Mouse (Mus musculus): ENCODE measurements around the gene Strn.
"Not testable (repeated sequence)": the region's sequence is repeated elsewhere in the genome, so short reads cannot be mapped to it uniquely, and the experiment has no call there.

The Strn gene

DNA sequence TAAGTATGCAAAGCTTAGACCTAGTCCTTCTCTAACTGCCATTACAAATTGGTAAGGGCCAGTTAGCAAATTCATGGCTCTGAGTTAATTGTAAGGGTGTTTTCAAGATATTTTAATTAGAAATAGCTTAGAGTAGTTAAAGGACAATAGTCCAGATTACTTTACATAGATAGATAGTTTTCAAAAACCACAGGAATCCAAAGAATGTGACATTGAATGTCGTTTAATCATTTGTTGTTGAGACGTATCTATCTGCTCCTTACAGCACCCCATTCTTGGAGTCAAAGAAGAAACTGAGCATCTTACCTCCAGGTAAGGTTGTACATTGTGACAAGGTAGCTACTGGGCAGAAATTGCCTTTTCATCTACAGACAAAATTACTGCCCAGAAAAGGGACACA lies 26.7 kb downstream of the Strn start:
- in situ Hi-C loops (cut with MboI, MseI): no loop called here

GRCm38 (mm10) chr17:78708422-78708821 lies 28.6 kb downstream of the Strn start:
- in situ Hi-C loops (cut with MboI, MseI): no loop called here

GRCm38 (mm10) chr17:78702988-78703387 lies 34.0 kb downstream of the Strn start:
- in situ Hi-C loops (cut with MboI, MseI): no loop called here

DNA sequence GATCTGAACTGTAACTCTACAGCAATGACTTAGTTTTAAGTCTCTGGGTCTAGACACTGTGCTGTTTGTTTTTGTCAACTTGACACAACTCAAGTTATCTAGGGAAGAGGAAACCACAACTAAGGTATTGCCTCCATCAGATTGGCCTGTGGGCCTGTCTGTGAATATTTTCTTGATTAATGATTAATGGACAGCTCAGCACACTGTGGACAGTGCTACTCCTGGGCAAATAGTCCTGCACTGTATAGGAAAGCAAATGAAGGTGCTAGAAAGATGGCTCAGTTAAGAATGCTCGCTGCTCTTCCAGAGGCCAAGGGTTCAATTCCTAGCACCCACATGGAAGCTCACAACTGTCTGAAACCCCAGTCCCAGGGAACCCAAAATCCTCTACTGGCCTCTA lies 38.0 kb downstream of the Strn start:
- in situ Hi-C loops (cut with MboI, MseI): no loop called here

- in situ Hi-C loops (cut with MboI, MseI): no loop called here
Measured at GRCm38 (mm10) chr17:78697462-78697861, 39.5 kb downstream of the Strn start.

- in situ Hi-C loops (cut with MboI, MseI): no loop called here
Measured at GRCm38 (mm10) chr17:78696922-78697321, 40.1 kb downstream of the Strn start.

- in situ Hi-C loops (cut with MboI, MseI): not testable (repeated sequence)
Measured at GRCm38 (mm10) chr17:78689231-78689630, 47.8 kb downstream of the Strn start.

DNA sequence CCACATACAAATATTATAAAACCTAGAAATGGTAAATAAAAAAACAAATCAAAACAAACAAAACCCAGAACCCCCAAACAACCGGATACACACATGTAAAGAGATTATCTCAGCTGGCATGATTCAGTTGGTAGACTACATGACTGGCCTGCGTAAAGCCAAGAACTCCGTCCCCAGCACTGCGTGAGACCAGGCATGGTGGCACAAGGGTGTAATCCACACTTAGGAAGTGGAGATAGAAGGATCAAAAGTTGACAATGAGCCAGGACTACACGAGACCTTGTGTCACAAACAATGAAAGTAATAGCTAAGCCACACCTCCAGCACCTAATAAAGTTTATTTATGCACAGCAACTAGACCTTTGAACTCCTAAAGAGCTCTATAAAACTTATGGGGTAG lies 49.0 kb downstream of the Strn start:
- in situ Hi-C loops (cut with MboI, MseI): no loop called here

- in situ Hi-C loops (cut with MboI, MseI): no loop called here
Measured at GRCm38 (mm10) chr17:78685004-78685403, 52.0 kb downstream of the Strn start.

DNA sequence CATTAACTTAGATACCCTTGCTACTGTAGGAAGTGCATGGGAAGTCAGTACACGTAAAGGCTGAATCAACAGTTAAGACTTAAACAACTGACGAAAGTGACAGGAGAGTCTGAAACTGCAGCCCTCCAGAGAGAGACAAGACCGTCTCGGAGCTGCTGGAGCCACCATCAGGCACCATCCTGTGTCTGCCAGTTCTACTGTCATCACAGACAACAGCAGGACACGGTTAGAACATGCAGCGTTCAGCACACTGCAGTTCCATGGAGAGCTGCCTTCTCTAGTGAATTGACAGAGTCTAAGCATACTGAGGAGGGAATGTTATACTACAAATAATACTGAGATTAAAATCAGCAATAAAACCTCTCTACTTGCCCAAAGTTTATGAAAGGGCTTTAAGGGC lies 54.6 kb downstream of the Strn start:
- in situ Hi-C loops (cut with MboI, MseI): no loop called here

- in situ Hi-C loops (cut with MboI, MseI): no loop called here
Measured at GRCm38 (mm10) chr17:78679503-78679902, 57.5 kb downstream of the Strn start.

GRCm38 (mm10) chr17:78676813-78677212 lies 60.2 kb downstream of the Strn start:
- in situ Hi-C loops (cut with MboI, MseI): no loop called here

GRCm38 (mm10) chr17:78664962-78665545 lies 71.9 kb downstream of the Strn start:
- in situ Hi-C loops (cut with MboI, MseI): no loop called here

- in situ Hi-C loops (cut with MboI, MseI): no loop called here
Measured at GRCm38 (mm10) chr17:78654841-78655240, 82.2 kb downstream of the Strn start.

DNA sequence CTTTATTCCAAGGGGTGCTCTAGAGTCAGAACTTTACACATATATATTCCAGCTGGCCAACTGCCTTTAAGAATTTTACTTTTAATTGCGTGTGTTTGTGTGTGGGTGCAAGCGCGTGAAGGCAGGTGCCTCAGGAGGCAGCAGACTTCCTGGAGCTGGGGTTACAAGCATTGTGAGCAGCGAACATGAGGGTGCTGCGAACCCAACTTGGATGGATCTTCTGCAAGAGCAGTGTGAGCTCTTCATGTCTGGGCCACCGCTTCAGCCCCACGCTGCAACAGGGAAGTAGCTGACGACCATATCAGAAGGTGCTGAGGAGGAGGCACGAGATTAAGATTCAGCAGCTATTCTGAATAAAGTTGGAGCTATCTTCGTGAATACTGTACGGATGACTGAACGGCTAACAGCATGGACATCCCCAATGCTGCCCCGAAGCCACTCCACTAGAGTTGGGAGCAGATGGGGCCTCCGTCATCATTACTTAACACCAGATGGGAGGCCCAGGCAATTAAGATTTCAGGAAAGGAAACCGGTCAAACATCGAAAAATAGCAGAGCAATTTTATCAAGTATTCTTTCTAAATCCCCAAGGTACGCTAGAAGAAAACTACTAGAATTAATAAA lies 93.0 kb downstream of the Strn start:
- in situ Hi-C loops (cut with MboI, MseI): no loop called here

- in situ Hi-C loops (cut with MboI, MseI): no loop called here
Measured at GRCm38 (mm10) chr17:78642259-78642658, 94.7 kb downstream of the Strn start.

DNA sequence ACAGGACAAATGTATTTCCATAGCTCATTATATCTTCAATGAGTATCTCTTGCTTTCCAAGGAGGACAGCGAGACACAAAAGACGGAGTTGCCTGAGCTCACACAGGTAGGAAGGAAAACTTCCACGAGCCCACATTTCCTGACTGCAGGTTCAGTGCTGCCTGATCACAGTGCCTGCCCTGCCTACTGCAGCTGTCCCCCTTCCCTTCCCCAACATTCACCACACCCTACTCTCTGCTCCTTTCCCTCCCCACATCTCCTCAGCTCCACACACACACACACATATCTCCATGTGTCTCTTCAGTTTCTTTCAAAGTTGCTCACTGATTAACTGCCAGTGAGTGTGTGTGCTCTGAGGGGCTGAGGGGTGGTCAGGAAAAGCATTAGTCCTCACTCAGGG lies 96.6 kb downstream of the Strn start:
- in situ Hi-C loops (cut with MboI, MseI): no loop called here

- in situ Hi-C loops (cut with MboI, MseI): no loop called here
Measured at GRCm38 (mm10) chr17:78639099-78639498, 97.9 kb downstream of the Strn start.

DNA sequence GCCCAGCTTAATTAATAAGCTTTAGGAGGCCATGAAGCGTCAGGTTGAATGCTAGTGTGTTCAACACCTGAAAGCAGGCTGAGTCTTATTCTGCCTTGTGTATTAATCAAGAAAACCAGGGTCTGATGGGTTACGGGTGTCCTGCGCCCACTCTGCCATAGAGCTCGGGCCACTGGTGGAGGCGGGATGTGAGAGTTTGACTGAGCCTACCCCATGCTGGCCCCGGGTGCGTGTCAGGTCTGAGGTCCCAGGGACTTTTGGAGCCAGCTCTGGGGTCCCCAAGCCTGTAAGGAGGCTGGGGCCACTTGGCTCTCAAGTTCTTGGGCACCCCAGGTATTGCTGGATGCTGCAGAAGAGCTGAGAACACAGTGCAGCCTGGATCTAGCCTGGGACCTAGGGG lies 99.9 kb downstream of the Strn start:
- in situ Hi-C loops (cut with MboI, MseI): no loop called here

GRCm38 (mm10) chr17:78635616-78636015 lies 101.4 kb downstream of the Strn start:
- in situ Hi-C loops (cut with MboI, MseI): no loop called here

DNA sequence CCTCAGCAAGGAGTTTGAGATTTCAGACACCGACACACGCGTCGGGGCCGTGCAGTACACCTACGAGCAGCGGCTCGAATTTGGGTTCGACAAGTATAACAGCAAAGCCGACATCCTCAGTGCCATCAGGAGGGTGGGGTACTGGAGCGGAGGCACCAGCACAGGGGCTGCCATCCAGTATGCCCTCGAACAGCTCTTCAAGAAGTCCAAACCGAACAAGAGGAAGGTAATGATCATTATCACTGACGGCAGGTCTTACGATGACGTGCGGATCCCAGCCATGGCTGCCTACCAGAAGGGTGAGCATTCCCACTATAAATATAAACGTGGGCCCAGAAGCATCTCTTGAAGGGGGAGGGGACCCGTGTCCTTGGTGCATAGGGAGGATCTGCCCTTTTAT lies 112.1 kb downstream of the Strn start:
- in situ Hi-C loops (cut with MboI, MseI): no loop called here

DNA sequence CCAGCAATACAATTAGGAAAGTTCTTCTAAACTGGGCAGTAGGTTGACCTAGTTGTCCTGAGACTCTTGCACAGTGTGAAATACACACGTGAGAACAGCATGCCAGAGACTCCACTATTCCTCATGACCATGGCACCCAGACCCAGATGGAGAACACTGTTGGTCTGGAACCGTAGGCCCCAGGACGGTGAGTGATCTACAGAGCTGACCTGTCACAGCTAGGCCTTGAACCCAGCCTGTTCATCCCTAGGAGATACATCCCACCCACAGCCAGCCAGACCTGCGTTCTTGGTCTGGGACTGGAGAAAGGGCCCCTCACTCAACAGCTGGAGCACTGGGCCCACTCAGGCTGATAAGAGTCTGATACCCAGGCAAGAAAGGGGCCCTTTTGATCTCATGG lies 115.1 kb downstream of the Strn start:
- in situ Hi-C loops (cut with MboI, MseI): no loop called here

DNA sequence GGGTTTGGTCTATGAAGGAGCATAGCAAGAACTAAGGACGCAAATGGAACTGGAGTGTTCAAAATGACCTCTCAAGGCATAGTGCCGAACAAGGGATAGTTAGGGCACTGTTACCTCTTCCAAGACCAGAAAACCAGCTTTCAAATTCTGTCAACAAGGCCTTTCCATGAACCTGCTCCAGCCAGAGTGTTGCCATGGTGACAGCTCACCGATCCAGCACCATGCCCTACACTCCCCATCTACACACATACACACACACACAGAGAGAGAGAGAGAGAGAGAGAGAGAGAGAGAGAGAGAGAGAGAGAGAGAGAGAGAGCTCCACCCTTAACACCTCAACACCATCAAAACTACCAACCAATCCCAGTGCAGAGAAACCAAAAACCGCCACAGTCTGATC lies 116.3 kb downstream of the Strn start:
- in situ Hi-C loops (cut with MboI, MseI): no loop called here

- in situ Hi-C loops (cut with MboI, MseI): loop anchor here (10.0 kb wide), 1 partner anchor 1245 kb away; no protein-coding TSS in a partner anchor
Measured at GRCm38 (mm10) chr17:78619981-78620380, 117.0 kb downstream of the Strn start.

Data from regulatory T cell (primary cell).